Mouse (Mus musculus): ENCODE measurements around the gene Zfp280b.
"Not testable (repeated sequence)": the region's sequence is repeated elsewhere in the genome, so short reads cannot be mapped to it uniquely, and the experiment has no call there.

Zfp280b gene

DNA sequence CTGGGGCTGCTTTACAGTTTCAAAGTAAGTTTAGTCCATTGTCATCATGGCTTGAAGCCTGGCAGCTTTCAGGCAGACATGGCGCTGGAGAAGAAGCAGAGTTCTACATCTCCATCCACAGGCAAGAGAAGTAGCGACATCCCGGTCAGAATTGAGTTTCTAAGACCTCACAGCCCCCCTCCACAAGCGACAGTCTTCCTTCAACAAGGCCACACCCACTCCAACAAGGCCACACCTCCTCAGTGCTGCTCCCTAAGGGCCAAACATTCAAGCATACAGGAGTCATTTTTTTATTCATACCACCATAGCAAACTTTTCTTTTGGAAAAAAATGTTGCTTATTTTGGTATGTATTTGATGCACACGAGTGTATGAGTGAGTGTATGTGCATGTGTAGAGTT lies 2.0 kb upstream of the Zfp280b start:
- ATAC-seq (ENCODE audit: low TSS enrichment) = no peak

DNA sequence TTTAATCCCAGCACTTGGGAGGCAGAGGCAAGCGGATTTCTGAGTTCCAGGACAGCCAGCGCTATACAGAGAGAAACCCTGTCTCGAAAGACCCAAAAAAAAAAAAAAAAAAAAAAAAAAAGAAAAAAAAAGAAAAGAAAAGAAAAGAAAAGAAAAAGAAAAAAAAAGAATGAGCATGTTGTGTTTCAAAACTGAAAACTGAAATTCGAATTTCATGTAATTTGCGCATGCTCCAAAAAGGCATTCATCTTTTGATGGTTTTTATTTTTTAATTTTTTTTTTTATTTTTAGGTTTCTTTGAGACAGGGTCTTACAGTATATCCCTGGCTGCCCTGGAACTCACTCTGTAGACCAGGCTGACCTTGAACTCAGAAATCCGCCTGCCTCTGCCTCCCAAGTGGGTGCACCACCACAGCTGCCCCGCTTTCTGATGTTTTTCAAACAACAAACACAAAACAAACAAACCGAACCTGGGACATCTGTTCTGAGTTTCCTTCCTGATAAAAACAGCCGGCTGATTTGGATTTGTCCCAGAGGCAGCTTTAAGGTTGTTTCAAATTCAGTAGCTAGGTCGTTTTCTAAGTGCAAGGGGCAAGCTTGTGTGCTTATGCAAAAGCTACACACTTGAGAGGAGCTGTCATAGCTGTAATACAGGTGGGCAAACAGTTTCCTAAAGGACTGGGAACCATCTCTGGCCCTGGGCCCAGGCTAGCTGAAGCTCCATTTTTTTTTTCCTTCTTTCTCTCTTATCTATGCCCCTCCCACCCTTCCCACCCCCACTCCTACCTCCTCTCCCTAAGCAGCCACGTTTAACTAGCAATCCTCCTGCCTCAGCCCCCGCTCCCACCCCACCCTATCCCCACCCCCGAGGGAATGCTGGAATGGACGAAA lies 694 bp upstream of the Zfp280b start:
- no peak for ATAC-seq (ENCODE audit: low TSS enrichment)

DNA sequence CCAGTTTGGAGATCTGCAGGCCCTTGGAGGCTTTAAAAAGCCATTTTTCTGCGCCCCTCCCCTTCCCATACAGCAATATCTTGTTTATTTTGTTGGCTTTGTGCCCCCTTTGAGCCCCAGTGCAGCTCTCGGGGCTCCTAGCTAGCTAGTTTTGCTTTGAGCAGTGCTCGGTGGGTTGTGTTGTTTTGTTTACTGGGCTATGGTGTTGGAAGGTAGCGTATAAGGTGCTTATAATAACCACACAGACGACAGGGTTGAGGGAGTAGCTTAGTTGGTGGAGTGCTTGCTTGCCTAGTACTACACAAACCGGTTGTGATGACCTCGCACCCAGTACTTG lies 637 bp downstream of the Zfp280b start:
- no peak for ATAC-seq (ENCODE audit: low TSS enrichment)

DNA sequence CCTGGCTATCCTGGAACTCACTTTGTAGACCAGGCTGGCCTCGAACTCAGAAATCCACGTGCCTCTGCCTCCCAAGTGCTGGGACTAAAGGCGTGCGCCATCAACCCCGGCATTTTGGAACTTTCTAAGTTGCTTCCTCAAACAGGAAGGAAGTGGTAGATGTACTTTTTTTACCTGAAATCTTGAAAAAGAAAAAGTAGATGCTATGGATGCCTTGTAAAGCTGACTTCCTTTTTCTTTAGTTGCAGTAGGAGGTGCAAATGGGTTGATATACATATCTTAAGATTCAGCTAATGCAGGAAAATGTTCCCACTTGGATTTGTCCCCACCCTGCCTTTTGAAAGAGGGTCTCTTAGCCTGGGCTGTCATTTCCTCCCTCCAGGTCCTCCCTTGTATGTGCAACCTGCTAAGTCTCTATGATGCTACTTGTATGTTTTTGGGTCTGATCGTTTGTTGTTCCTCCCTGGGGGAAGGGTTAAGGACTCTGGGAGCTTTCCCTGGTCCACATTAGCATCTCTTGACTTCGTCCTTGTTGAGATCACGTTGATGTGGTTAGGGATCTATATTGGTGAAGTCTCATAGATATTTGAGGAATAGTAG lies 1.7 kb downstream of the Zfp280b start:
- no peak for ATAC-seq (ENCODE audit: low TSS enrichment)

DNA sequence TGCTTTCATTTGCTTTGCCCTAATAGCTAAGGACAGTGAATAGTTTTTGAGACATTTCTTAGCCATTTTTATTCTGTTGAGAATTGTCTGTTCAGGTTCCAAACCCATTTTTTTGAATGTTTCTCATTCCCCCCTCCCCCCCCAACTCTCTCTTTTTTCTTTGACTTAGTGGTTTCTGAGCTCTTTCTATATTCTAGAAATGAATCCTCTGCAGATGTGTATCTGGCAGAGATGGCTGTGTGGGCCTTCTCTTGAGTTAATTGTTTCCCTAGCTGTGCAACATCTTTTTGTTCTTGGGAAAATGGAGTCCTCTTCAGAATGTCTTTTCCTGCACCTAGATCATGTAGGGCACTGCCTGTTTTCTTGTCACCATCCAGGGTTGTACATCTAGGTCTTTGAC lies 2.8 kb downstream of the Zfp280b start:
- no peak for ATAC-seq (ENCODE audit: low TSS enrichment)

DNA sequence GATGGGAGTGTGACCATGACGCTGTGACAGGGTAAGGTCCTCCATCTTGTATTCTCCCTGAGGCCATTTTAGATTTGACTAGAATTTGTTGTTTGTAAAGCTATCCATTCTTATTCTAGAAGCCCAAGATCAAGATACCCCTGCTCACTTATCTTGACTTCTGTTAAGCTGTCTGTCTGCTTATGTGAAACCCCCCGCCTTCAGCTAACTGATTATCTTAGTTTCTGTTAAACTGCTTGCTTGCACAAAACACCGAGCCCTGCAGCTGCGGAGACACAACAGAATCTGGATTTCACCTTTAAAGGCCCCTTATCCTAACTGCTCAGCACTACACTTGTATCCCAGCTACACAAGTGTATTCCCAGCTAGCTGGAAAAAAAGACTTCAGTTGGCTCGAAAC lies 4.5 kb downstream of the Zfp280b start:
- ATAC-seq (ENCODE audit: low TSS enrichment) = no peak

DNA sequence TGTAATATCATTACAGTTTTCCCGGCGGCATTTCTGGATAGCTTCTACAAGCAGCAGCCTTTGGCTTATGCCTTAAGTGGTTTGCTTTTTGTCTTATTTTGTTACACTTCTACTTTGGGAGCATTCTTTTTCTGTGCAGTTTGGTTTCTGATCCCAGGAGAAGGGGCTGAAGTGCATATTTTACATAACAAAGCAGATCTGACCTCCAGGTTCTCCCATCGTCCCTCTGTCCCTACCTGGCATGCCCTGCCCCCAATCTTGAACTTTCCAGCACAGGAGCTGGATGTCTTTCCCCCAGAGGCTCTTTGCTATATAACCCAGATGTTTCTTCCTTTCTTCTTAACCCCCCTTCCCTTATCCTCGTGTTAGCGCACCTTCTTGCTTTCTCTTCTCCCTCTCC lies 12.9 kb downstream of the Zfp280b start:
- no peak for ATAC-seq (ENCODE audit: low TSS enrichment)

DNA sequence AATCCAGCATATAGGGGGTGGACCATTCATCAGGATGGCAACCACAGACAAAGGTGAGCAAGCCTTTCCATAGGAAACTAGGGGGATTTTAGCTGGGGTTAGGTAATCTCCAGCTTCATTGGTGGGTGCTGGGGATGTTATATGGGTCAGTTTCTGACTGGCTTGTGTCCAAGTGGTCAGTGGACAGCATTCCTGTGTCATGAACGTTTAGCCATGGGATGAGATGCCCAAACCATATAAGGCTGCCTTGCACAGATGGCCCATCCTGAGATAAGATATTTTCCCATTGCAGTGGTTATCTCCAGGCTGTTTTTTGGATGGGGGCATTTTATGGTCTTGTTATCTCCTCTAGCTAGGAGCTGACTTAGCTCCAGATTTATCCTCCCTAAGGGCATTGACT lies 14.3 kb downstream of the Zfp280b start:
- ATAC-seq (ENCODE audit: low TSS enrichment) = no peak

DNA sequence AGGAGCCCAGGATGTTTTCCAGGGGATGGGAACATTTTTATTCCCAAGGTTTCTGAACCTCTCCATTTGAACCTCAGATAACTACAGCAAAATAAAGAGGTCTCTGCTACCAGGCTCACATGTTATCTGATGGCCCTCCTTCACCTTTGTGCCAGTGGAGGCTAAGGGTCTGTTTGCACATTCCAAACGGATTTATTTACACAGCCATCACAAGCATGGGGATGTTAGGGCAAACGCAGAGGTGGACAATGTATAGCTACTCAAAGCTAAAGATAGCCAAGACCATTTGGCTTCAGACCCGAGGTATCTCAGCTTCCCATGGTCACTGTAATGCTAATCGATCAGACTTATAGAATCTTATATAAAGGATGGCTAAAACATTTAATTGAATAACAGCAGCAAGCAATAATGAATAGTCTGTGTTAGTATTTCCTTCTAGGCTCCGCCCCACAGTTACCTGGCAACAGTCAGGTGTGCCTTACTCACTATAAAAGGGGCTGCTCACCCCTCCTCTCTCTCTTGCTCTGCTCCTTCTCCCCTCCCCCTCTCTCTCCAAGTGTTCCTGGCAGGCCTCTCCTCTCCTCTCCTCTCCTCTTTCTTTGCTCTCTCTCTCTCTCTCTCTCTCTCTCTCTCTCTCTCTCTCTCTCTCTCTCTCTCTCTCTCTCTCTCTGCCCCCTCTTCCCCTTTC lies 14.9 kb downstream of the Zfp280b start:
- no peak for ATAC-seq (ENCODE audit: low TSS enrichment)

DNA sequence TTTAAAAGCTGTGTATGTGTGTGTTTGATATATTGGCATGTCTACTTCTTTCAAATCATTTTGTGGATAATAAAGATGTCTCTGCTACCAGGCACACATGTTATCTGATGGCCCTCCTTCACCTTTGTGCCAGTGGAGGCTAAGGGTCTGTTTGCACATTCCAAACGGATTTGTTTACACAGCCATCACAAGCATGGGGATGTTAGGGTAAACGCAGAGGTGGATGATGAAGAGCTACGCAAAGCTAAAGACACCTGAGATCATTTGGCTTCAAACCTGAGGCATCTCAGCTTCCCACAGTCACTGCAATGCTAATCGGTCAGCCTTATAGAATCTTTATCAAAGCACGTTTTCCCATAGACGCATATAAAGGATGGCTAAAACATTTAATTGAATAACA lies 16.5 kb downstream of the Zfp280b start:
- no peak for ATAC-seq (ENCODE audit: low TSS enrichment)

DNA sequence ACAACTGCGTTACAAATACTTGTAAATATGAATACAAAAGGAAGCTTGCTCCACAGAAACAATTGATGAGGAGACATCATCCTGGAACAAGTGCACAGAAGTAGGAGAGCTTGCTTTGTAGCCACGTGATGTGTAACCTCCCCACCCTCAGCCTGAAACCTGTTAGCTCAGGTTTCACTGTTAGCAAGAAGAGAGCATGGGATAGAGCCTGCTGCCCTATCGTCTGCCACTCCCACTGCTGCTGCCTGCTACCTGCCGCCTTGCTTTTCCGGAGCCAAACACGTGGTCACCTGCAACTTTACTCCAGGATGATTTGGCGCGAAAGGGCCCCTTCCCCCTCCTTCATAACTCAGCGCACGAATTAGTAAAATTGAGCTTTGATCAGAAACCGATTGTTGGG lies 19.4 kb downstream of the Zfp280b start:
- ATAC-seq (ENCODE audit: low TSS enrichment) = no peak

DNA sequence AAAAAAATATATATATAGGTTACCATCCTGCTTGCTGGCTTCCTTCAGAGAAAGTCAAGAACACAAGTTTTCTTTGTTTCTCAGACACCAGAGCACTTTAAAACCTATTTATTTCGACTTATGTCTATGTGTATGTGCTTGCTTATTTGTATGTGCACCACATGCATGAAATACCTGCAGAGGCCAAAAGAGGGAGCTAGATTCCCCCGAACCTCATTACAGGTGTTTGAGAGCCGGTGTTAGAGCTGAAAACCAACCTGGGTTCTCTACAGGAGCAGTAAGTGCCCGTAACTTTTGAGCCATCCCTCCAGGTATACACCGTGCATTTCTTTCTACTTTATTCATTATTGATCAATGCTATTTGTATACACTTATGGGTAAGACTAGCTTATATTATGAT lies 30.0 kb downstream of the Zfp280b start:
- no peak for ATAC-seq (ENCODE audit: low TSS enrichment)

DNA sequence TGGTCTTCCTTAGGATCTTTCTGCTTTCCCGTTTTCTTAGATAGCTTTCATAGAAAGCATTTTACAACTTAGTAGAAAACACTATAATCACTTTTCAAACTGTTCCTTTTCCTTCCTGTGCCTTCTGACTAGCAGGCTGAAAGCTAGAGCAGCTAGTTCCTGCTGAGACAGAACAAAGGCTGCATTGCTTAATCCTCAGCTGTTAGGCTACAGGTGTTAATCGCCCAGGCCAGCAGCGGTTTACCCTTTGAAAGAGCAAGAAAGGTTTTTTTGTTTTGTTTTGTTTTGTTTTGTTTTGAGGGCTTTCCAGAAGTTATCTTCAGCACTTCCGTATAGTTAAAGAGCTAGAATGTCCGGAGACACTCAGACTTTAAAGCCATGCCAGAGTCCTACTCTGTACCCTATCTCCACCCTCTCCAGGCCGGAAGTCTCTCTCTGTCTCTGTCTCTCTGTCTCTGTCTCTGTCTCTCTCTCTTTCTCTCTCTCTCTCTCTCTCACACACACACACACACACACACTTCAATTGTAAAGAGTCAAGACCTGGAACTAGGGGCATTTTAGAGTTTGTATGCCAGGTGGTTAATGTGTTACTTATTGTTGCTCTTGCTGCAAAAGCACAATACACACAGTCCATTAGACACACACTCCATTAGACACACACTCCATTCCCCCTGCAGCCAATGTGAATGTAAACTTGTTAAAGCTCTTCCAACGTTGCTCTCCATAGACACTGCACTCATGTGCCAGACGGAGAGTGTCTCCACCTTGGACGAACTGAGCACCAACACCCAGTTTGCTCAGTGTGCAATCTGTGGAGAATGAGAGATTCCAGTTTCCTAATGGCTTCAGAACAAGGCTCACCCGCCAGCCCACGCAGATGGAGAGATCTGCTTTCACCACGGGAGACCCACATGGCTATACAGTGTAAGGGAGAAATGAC lies 35.5 kb downstream of the Zfp280b start:
- ATAC-seq (ENCODE audit: low TSS enrichment) = no peak

DNA sequence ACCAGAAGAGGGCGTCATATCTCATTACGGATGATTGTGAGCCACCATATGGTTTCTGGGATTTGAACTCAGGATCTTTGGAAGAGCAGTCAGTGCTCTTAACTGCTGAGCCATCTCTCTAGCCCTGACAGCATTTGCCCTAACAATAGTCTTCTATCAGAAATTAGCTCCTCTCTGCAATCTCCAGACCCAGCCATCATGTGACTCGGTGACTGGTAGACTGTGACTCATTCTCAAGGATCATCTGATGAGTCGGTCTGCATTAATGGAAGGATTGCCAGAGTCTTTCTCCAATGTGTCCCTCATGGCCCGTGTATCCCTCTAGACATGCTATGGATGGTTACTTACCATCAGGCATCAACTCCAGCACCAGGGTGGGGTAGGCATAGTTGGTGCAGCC lies 39.6 kb downstream of the Zfp280b start:
- not testable (repeated sequence) for ATAC-seq (ENCODE audit: low TSS enrichment)

DNA sequence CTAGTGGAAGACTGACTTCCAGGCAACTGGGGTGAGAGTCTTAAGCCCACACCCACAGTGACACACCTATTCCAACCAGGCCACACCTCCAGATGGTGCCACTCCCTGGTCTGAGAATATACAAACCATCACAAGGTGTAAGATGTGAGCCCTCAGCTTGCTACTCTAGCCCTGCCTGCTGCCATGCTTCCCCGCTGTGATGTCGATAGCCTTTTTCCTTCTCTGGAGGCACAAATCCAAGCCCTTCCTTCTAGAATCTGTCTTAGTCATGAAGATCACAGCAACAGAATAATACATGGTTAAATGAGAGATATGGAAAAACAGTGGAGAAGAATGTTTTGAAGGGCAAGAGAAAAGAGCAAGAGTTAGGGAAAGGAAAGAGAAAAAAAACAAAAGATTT lies 44.6 kb downstream of the Zfp280b start:
- not testable (repeated sequence) for ATAC-seq (ENCODE audit: low TSS enrichment)

All from frontal cortex, adult (tissue).